8 mouse cellular contexts compared by ENCODE assay signal in the genomic region with DNA sequence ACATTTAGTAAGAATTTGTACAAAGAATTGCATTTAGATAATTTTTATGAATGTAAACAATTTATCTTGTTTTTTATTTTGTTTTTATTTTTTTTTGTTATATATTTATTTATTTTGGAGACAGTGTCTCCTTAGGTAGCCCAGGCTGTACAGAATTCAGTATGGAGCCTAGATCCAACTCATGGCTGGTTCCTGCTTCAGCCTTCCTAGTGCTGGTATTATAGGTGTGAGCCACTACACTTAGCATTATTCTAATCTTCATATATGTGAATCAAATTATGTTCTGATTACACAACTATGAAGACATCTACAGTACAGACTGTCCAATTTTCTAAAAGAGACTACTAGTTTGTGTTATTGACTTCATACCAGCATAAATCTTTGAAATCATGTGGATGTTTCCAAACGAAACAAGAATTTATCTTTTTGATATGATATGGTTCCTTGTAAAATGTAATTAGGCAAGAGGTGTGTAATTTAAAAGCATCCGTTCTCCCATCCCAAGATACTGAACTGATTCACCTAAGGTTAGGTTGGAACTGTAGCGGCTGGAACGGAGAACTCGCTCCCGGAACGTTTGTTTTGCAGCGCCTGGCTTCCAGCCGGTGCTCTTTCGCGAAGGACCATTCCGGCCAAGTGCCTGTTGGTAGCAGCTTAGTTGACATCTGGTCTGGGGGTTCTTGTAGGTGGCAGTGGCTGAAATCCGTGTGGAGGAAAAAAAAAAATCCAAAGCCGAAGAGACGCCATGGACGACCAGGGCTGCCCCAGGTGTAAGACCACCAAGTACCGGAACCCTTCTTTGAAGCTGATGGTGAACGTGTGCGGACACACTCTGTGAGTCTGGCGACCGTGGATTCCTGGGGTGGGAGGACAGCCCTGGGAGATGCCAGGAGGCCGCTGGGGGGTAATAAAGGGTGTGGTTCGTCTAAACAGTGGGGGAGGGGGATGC. TPM values are rescaled to one million over a fixed set of nuclear protein-coding genes. Genes with fewer than 3 reads are reported as not detected.
DNase-seq lines count a peak whose midpoint lies in the region; ATAC-seq and TF ChIP-seq lines count a peak whose summit lies in the region.

A gene (plus strand): TSS at position 625 of the 949 bp plus-strand sequence.

- DNase-seq in gastrocnemius, adult 8-10 months (ENCODE audit: low spot score in 2 of 2), result peak; percentile 60 to 69
- DNase-seq in induced T-regulatory cell, adult 2 months (ENCODE audit: low read depth), result peak; percentile 89
- peak; percentile 22 to 83 for DNase-seq in left cerebral cortex, adult 9 months (ENCODE audit: low spot score in 2 of 2)
- peak; percentile 70 for DNase-seq in right cerebral cortex, postnatal 14 days
- peak; percentile 76 to 79 for DNase-seq in urinary bladder, postnatal 36 days (ENCODE audit: low spot score in 2 of 2)

- no peaks in the 10 kb centered on the region; the same call in 1 of the 2 replicates for H3K4me1 ChIP-seq in cortical plate, adult 2 months (ENCODE audit: control insufficient read depth, insufficient read depth, low read length)

- TF ChIP-seq POLR2A in cortical plate, adult 2 months (IDR thresholded peaks at IDR 0.05; ENCODE audit: extremely low read depth, insufficient read depth, low read length), result peak; percentile 66

- TF ChIP-seq CTCF in cortical plate, adult 2 months (IDR thresholded peaks at IDR 0.05; ENCODE audit: extremely low read depth, insufficient read depth, low read length), result no peak

- peak within 1 kb of the TSS; percentile 68 for H3K4me3 ChIP-seq in cortical plate, adult 2 months (ENCODE audit: insufficient read depth, low read length)

- no peak within 1 kb of the TSS for H3K27ac ChIP-seq in cortical plate, adult 2 months (ENCODE audit: insufficient read depth, low read length)

- ATAC-seq in activated CD4-positive, CD25-positive, alpha-beta regulatory T cell, adult 4 months, result peak; percentile 55
- ATAC-seq in megakaryocyte progenitor cell, adult 5-6 weeks (replicated peaks; ENCODE audit: poor library complexity), result peak; percentile 99

RNA-seq across cellular contexts. Expression of the gene that starts here (rescaled TPM):
- 10 to 100 TPM; 30.1 to 33.1 TPM for polyA plus RNA-seq in activated CD4-positive, CD25-positive, alpha-beta regulatory T cell, adult 4 months (2017; shearing (Covaris generic))
- 15.3 and 16.9 TPM in 2 replicates for polyA plus RNA-seq in cortical plate, adult 2 months (2012; rRNA removed)
- total RNA-seq in gastrocnemius, adult 8-10 months (2022), result 10 to 100 TPM; 13.1 to 20.9 (median 20.1) TPM
- 29.2 and 35.0 TPM in 2 replicates for total RNA-seq in megakaryocyte progenitor cell, adult 5-6 weeks (2015)
- 39.6 and 52.3 TPM in 2 replicates for total RNA-seq in megakaryocyte progenitor cell, adult 5-6 weeks (2017)
